Mouse (Mus musculus) c-Kit-positive CD71-positive TER-119-positive erythroid progenitor cells, embryonic 14.5 days (primary cell): ENCODE data around the gene Gm21518.
"Not testable (repeated sequence)": the region's sequence is repeated elsewhere in the genome, so short reads cannot be mapped to it uniquely, and the experiment has no call there.

Source experiments
- DNase-seq: peaks from one replicate; pipeline ENCODE4 v3.0.0-alpha.2; 2013; ENCODE audit warnings: low spot score

Gene Gm21518

GRCm38 (mm10) chrY:62190566-62190965 is at the start of gene Gm21518:
Gm21518 (plus strand) TSS chrY:62190866.
- not testable (repeated sequence) for DNase-seq
